Mouse (Mus musculus): ENCODE results near the gene Rab30. TPM values are rescaled to one million over a fixed set of nuclear protein-coding genes. Genes with fewer than 3 reads are reported as not detected.

Rab30 gene
- 1 to 10 TPM in 1 of 2 experiments, under 1 TPM in 1; 0.51 to 1.3 TPM for total RNA-seq (2023)

DNA sequence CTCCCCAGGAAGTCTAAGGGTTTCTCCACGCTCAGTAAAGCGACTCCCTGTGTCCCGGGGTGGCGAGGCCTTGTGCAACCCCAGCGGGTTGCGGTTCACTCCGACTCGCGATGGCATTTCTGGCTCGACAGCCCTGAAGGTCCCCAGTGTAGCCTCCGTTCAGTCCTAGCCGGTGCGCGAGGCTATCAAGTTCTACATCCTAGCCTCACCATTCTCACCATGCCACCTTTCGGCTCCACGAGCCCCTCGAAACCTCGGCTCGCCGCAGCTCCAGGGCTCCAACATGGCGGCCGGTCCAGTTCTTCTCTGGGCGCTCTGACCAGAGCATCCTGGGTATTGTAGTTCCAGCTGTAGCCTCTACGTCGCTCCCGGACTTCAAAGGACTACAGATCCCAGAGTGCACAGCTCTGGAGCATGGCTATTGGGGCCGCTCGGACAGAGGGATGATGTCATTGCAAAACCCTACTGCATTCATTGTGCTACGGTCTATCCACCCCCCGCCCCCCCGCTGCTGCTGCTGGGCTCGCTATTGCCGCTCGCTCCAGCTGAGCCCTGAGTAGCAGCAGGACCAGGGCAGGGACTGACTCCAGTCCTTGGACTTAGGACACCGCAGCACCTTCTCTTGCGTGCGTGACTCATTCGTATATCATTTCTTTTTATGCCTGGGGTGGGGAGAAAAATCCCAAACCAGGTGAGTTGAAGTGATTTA is at the start of gene Rab30:
TSS of gene Rab30 (plus strand) at position 452 of the 709 bp plus-strand sequence.

GRCm38 (mm10) chr7:92874116-92874675 is 132.8 kb downstream of the Rab30 start, which contains the start of the genes Ddias and Prcp:
Gene Ddias, minus strand, starts transcription at chr7:92874247.
Gene Prcp, plus strand, starts transcription at chr7:92874470.

Other genes starting within 250 kb of the Rab30 start
- 1 to 10 TPM; 4.9 to 6.4 TPM for gene Ccdc90b, start 180.5 kb upstream of the Rab30 start, total RNA-seq (2023)
- gene Ankrd42, start 104.5 kb upstream of the Rab30 start, total RNA-seq (2023): 1 to 10 TPM; 2.1 to 2.2 TPM
- 100 to 1,000 TPM; 167 to 170 TPM for gene Pcf11, start 71.7 kb upstream of the Rab30 start, total RNA-seq (2023)
- gene Ddias, start 132.6 kb downstream of the Rab30 start, total RNA-seq (2023): 1 to 10 TPM; 4.3 to 5.9 TPM
- 10 to 100 TPM; 40.3 to 41.9 TPM for gene Prcp, start 132.9 kb downstream of the Rab30 start, total RNA-seq (2023)